Mouse (Mus musculus): ENCODE measurements around the gene Sbk2. TPM values are rescaled to one million over a fixed set of nuclear protein-coding genes. Genes with fewer than 3 reads are reported as not detected.

The Sbk2 gene
- polyA plus RNA-seq, 1 experiment = 1.9 TPM

GRCm38 (mm10) chr7:4922508-4922907 lies 41.7 kb downstream of the Sbk2 start:
- no peak for DNase-seq (ENCODE audit: low read depth)

- no peak for DNase-seq (ENCODE audit: low read depth)
These were observed 42.3 kb downstream of the Sbk2 start, which contains the start of gene Nat14 for GRCm38 (mm10) chr7:4921824-4922482. Gene Nat14, plus strand, starts transcription at chr7:4922028.

- no peak for DNase-seq (ENCODE audit: low read depth)
These were observed 43.0 kb downstream of the Sbk2 start for GRCm38 (mm10) chr7:4920976-4921823.

- no peak for DNase-seq (ENCODE audit: low read depth)
These were observed 43.7 kb downstream of the Sbk2 start for GRCm38 (mm10) chr7:4920496-4920895.

- no peak for DNase-seq (ENCODE audit: low read depth)
These were observed 44.2 kb downstream of the Sbk2 start for GRCm38 (mm10) chr7:4919971-4920370.

GRCm38 (mm10) chr7:4919096-4919495 lies 45.1 kb downstream of the Sbk2 start:
- no peak for DNase-seq (ENCODE audit: low read depth)

- DNase-seq (ENCODE audit: low read depth) = no peak
These were observed 45.5 kb downstream of the Sbk2 start for GRCm38 (mm10) chr7:4918681-4919080.

- DNase-seq (ENCODE audit: low read depth) = no peak
These were observed 46.7 kb downstream of the Sbk2 start for GRCm38 (mm10) chr7:4917494-4917893.

GRCm38 (mm10) chr7:4915669-4916416 lies 48.4 kb downstream of the Sbk2 start:
- DNase-seq (ENCODE audit: low read depth) = no peak

GRCm38 (mm10) chr7:4915007-4915665 lies 49.1 kb downstream of the Sbk2 start, which contains the start of gene Zfp628:
Gene Zfp628, plus strand, starts transcription at chr7:4915217.
- DNase-seq (ENCODE audit: low read depth) = peak; percentile 52

- no peak for DNase-seq (ENCODE audit: low read depth)
These were observed 52.0 kb downstream of the Sbk2 start for GRCm38 (mm10) chr7:4912248-4912647.

- DNase-seq (ENCODE audit: low read depth) = no peak
These were observed 52.6 kb downstream of the Sbk2 start for GRCm38 (mm10) chr7:4911561-4911960.

GRCm38 (mm10) chr7:4906466-4906950 lies 57.7 kb downstream of the Sbk2 start, which contains the start of gene Gm36210:
Gene Gm36210, minus strand, starts transcription at chr7:4906516.
- DNase-seq (ENCODE audit: low read depth) = no peak

GRCm38 (mm10) chr7:4902404-4902803 lies 61.8 kb downstream of the Sbk2 start:
- no peak for DNase-seq (ENCODE audit: low read depth)

- DNase-seq (ENCODE audit: low read depth) = no peak
These were observed 63.0 kb downstream of the Sbk2 start for GRCm38 (mm10) chr7:4901171-4901570.

GRCm38 (mm10) chr7:4900523-4900851 lies 63.7 kb downstream of the Sbk2 start:
- DNase-seq (ENCODE audit: low read depth) = no peak

- no peak for DNase-seq (ENCODE audit: low read depth)
These were observed 64.3 kb downstream of the Sbk2 start for GRCm38 (mm10) chr7:4899649-4900522.

- no peak for DNase-seq (ENCODE audit: low read depth)
These were observed 65.2 kb downstream of the Sbk2 start for GRCm38 (mm10) chr7:4898851-4899648.

GRCm38 (mm10) chr7:4895186-4895585 lies 69.0 kb downstream of the Sbk2 start:
- DNase-seq (ENCODE audit: low read depth) = no peak

All from gonadal fat pad, adult 2 months (tissue).